Mouse (Mus musculus) spleen, postnatal 14 days (tissue): ENCODE results near the gene Helt.
A peak's percentile ranks its signal among the peaks of the same experiment; 100 is the strongest.

Source experiments
- DNase-seq, 2 experiments: peaks; one replicate each; pipeline ENCODE4 v3.0.0; 2021 to 2022; ENCODE audit warnings: low spot score in 2 of 2

Helt gene

GRCm38 (mm10) chr8:46294181-46294892 is at the start of gene Helt:
Helt (minus strand) TSS chr8:46294671.
- no peak for DNase-seq

GRCm38 (mm10) chr8:46342272-46342671 is 47.8 kb upstream of the Helt start:
- no peak for DNase-seq

- DNase-seq = no peak
Measured at GRCm38 (mm10) chr8:46340381-46341273, 46.2 kb upstream of the Helt start.

- no peak for DNase-seq
Measured at GRCm38 (mm10) chr8:46339317-46339716, 44.8 kb upstream of the Helt start.

- no peak for DNase-seq
Measured at GRCm38 (mm10) chr8:46336351-46336750, 41.9 kb upstream of the Helt start.

- DNase-seq = no peak
Measured at GRCm38 (mm10) chr8:46332389-46333061, 38.1 kb upstream of the Helt start.

GRCm38 (mm10) chr8:46331801-46332200 is 37.3 kb upstream of the Helt start:
- DNase-seq = peak in 1 of 2 experiments; percentile 28

- DNase-seq = no peak
Measured at GRCm38 (mm10) chr8:46329396-46329795, 34.9 kb upstream of the Helt start.

- no peak for DNase-seq
Measured at GRCm38 (mm10) chr8:46327284-46327683, 32.8 kb upstream of the Helt start.

GRCm38 (mm10) chr8:46326715-46327114 is 32.2 kb upstream of the Helt start:
- no peak for DNase-seq

- no peak for DNase-seq
Measured at GRCm38 (mm10) chr8:46324676-46325075, 30.2 kb upstream of the Helt start.

- no peak for DNase-seq
Measured at GRCm38 (mm10) chr8:46323672-46324191, 29.3 kb upstream of the Helt start.

- DNase-seq = no peak
Measured at GRCm38 (mm10) chr8:46322833-46323232, 28.4 kb upstream of the Helt start.

- DNase-seq = no peak
Measured at GRCm38 (mm10) chr8:46322421-46322820, 27.9 kb upstream of the Helt start.

GRCm38 (mm10) chr8:46318802-46319201 is 24.3 kb upstream of the Helt start:
- DNase-seq = no peak

GRCm38 (mm10) chr8:46317161-46317560 is 22.7 kb upstream of the Helt start:
- no peak for DNase-seq

GRCm38 (mm10) chr8:46313798-46314197 is 19.3 kb upstream of the Helt start:
- no peak for DNase-seq

- peak; percentile 60 to 78 for DNase-seq
Measured at GRCm38 (mm10) chr8:46311159-46311558, 16.7 kb upstream of the Helt start.

GRCm38 (mm10) chr8:46308189-46308588 is 13.7 kb upstream of the Helt start:
- DNase-seq = no peak

- DNase-seq = peak in 1 of 2 experiments; percentile 7
Measured at GRCm38 (mm10) chr8:46305733-46306349, 11.4 kb upstream of the Helt start.

GRCm38 (mm10) chr8:46302121-46302520 is 7.7 kb upstream of the Helt start:
- no peak for DNase-seq

GRCm38 (mm10) chr8:46298847-46299246 is 4.4 kb upstream of the Helt start:
- no peak for DNase-seq
